Mouse (Mus musculus) spleen, postnatal 36 days (tissue): Measurements from ENCODE around the gene Rnase12.

Experiments used
- DNase-seq, 2 experiments: peaks; one replicate each; pipeline ENCODE4 v3.0.0; 2022; ENCODE audit warnings: low spot score in 2 of 2, mixed read lengths in 1 of 2

The Rnase12 gene

DNA sequence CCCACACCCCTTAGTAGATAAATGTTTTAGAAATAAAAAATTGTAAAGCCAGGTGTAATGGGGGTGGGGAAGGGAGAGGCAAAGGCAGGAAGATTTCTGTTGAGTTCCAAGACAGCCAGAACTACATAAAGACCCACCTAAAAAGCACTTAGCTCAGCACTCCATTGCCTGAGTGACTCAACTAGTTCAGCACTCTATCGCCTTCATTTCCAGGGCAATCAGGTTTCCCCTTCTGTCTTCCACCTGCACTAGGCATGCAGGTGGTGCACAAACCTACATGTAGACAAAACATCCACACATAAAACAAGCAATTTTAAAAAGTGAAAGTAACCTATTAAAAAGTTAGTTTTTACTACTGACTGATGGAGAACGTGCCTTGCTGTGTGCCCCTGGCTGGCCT is 27.6 kb upstream of the Rnase12 start:
- no peak for DNase-seq

DNA sequence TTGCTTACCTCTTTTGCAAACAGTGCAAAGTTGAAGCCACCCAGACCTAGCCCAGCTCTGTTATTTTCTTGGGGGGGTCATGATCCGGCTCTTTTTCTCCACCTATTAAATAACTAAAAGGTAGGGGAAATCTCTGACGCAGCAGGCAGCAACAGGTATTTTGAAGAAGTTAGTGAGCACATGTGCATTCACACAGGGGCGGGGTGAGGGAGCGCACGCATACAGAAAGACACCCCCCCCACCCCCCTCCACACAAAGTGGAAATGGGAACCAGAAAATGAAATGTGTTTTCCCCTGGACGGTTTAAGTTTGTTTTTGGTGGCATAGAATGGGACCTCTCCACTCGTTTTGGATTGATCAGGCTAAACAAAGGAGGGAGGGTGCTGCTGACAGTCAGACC is 26.3 kb upstream of the Rnase12 start:
- peak; percentile 33 to 40 for DNase-seq

DNA sequence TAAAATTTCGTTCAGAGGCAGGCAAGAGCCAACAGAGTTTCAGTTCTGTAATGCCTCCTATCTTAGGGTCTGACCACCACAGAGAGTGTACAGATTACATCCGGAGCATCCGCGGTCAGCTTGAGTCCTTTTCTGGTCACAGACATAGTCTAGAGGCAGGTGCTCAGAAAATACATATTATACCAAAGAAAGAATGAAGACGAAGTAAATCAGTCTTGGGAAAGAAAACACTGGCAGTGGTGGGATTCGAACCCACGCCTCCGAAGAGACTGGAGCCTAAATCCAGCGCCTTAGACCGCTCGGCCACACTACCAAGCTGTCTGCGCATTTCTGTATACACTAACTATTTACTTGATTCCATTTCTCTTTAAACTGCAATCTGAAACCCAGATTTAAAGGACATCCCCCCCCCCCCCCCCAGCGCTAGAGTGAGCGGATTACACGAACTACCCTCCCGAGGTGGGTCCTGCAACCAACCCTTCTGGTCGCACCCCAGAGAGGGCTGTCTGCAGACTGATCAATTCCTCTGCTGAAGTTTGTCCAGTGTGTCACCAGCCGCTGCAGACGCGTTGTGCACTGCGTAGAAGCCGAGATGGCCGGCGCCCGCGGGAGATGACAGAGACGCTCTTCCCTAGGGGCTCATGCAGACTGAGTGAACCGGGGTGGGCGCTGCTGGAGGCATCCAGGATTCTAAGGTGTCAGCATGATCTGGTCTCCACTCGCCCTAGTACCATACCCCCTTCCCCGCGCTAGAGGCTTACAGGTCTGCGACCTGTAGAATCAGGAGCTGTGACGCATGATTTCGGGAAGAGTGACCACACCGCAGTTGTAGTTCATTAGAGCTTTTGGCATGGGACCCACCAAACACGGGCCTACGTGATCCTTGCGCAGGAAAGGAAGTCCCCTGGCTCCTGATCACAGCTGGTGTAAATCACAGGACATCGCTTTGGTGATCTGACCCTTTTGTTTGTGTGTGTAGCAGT is 25.4 kb upstream of the Rnase12 start:
- peak; percentile 59 to 69 for DNase-seq

DNA sequence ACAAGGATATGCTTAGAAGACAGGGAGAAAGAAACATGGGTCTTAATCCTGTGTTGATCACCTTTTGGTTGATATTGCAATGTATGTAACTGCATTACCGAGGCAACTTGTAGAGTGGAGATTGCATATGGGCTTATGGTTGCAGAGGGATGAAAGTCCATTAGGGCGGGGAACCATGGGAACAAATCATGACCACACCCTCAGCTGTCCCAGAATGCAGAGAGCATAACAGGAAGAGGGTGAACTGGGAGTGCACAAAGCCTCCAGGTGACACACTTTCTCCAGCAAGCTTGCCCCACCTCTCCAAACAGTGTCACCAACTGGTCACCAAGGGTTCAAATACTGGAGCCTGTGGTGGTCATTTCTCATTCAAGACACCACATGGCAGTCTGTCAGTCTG is 23.6 kb upstream of the Rnase12 start:
- DNase-seq: no peak

DNA sequence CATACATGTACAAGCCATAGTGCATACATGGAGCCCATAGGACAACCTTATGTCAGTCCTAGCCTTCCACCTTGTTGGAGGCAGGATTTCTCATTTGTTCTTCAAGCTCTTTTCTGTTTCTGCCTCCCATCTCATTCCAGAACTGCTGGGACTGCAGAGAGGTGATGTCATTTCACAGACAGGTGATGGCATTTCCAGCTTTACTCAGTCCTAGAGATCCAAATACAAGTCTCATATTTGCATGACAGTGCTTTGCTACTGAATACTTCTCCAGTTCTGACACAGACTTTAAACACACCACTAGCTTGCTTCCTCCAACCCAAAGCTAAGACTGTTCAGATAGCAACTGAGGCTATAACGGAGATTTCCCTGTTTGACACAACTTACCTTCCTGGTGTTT is 21.7 kb upstream of the Rnase12 start:
- DNase-seq: no peak

DNA sequence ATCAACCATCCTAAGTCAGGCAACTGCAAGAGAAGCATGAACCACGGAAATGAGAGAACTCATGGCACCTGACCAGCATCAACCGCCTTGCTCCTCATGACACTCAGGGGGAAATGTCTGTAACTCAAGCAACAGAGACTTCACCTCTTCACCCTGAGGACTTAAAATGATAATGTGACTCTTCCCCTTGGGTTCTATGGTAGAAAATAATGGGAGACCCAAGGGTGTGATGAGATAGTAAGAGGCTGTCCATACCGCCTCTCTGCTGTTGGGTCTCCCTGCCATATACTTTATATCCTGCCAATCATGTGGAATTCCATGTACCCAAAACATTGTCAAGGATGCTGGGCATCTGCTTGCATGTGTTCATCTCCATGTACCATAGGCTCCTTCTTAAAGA is 16.9 kb upstream of the Rnase12 start, which contains the start of gene Olfr750:
Olfr750 (minus strand) TSS at position 101 of the 400 bp plus-strand sequence.
- DNase-seq: no peak

DNA sequence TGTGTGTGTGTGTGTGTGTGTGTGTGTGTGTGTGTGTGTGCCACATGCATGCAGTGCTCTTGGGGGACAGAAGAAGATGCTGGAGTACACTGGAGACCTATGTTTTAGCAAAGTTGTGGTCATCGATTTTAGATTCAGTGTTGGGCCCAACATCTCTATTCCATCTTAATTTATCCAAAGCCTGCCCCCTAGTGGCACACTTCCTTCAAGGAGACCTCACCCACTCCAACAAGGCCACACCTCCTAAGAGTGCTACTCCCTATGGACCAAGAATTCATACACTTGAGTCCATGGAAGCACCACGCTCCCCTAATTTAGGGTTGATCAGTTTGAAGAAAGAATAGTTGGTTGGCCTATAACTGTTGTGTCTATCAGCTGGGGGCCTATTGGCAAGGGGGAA is 12.2 kb upstream of the Rnase12 start:
- peak; percentile 21 to 58 for DNase-seq

DNA sequence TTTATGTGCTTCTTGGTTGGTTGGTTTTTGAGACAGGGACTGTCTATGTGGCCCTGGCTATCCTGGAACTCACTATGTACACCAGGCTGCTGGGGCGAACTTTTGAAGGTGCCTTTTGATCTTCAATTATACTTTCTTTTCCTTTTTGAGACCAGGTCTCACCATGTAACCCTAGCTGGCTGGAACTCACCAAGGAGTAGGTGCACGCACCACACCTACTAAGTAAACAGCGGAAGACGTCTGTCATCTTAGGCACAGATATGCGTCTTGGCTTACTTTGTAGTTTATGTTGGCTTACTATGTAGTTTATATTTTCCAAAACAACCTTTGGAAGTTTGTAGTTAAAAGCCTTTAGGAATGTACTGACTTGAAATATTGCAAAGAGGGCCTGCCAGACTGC is 11.5 kb upstream of the Rnase12 start:
- no peak for DNase-seq

DNA sequence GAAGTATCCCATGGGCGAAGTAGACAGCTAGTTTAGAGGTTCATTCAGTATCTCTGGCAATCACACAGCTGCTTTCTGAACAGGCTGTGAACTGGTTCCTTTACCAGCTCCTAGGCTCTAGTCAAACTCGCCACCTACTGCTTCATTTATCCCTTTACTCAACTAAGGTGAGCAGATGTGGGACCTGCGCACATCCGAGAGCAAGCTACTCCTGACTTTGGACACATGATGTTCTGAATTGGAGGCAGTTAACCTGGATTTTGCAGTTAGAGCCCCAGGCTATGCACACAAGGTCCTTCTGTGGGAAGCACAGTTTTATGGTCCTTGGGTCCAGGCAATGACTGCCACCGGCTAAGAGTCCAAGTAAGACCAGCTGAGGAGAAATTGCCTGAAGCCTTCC is 3.3 kb upstream of the Rnase12 start:
- DNase-seq: no peak

DNA sequence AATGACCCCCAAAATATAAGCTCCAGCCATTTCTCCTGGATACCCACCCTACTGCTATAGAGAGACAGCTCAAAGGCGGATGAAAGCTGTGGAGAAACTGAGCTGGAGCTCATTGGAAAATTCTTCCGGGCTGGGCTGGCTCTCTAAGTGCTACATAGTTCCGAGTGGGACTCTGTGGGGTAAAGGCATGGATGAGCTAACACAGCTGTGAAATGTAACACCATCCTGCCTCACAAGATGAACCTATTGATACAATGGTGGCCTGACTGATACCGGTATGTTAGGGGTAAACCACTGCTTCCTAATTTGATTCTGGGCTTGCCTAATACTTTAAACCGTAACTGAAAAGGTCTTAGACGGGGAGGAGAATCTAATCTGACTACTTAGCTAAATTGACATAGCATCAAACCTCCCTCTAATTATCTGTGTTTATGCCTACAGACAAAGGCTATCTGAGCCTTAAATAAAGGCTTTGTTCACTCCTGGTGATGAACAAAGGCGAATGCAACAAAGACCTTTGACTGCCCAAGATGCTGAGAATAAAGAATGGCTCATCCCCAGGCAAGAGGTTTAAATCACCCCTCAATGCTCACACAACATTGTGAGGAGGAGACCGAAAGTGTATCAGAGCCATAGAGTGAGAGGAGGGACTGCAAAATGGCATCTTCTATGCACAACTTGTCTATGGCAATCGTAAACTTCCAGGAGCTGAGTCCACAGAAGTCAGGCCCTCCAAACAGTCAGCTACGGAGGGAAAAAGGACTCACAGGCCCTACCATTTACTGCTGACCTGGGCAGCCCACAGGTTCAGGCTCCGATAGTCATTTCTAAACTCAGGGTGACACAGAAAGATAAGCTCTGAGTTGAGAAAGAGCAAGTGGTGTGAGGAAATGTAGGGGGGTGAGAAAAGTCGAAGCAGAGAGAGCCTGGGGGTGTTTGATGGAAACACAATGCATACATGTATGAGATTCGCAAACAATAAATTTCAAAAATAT is 2.9 kb downstream of the Rnase12 start:
- DNase-seq: no peak

DNA sequence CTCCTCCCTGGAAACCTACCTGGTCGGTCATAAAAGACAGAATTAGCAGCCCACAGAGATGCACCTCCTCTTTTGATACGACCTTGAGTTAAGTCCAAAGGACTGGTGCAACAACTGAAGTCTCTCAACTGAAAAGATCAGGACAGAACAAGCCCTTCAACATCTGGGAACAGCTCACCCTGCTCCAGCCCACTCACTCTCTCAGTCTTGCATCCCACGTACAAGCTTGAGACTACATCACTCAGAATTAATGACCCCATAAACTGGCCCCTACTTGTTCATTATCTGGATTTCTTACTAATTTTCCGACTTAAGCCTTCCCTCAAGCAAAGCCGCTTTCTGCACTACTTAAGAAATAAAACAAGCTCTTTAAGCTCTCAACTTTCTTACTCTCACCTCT is 4.3 kb downstream of the Rnase12 start:
- no peak for DNase-seq

DNA sequence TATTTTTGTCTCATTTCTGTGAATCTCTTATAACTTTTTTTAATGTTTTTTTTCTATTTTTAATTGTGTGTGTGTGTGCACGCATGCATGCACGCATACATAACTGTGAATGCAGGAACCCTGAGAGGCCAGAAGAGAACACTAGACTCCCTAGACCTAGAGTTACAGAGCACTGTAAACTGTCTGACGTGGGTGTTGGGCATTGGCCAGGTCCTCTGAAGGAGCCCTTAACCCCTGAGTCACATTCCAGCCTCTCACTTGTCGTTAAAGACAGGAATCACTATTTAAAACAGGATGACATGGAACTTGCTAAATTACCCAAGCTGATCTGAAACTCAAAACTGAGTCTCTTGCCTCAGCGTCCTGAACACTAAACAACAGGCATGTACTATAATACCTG is 5.5 kb downstream of the Rnase12 start:
- DNase-seq: no peak

DNA sequence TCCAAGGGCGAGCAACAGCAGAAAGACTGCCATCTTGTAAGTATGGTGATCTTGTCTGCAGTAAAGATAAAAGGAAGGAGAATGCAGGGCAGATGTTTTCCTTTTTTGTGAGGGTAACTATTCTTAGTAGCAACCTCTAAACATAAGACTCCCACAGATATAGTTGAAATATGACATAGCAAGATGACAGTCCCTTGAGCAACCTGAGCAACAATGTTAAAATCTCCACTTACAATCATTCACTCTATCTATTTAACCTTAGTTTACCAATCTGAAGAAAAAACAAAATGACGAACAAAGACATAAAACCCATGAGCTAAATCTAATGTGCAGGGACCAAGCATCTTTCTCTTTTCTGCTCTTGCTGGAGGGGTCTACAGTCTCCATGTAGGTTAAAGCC is 7.4 kb downstream of the Rnase12 start, which contains the start of gene Rnase11:
Rnase11 (minus strand) TSS at position 101 of the 400 bp plus-strand sequence.
- DNase-seq: no peak

DNA sequence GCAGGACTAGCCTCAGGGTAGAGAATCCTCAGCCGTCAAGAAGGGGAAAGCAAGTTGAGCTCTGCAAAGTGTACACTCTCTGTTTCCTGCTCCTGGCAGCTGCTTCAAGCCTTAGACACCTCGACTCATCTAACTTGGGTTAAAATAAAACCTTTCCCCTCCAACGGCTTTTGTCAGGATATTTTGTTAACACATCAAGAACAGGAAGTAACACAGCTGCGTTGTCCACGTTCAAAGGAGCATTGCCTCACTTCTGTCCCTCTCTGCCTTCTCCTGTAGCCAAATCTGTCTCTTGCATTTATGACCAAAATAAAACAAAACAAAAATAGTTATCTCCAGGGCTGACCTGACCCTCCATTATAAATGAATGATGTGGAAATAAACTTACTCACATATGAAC is 9.6 kb downstream of the Rnase12 start:
- DNase-seq: no peak

DNA sequence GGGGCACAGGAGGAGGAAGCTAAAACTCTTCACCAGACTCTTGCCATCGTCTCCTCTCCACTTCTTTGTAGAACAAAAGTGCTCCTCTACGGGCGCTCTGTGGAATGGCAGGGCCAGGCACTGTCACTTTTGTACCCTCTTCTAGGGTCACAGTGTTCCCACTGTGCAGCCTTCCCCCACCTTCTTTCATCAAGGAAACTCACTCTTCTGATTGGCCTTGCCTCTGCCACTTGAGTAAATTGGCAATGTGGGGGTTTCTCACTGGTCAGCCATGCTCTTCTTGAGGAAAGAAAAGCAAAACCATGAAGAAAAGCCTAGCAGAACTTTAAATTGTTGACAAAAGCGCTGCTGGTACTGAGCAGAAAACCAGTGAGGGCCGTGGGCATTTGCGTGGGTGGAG is 15.7 kb downstream of the Rnase12 start, which contains the start of gene Rnase9:
Rnase9 (minus strand) TSS at position 101 of the 400 bp plus-strand sequence.
- DNase-seq: no peak

DNA sequence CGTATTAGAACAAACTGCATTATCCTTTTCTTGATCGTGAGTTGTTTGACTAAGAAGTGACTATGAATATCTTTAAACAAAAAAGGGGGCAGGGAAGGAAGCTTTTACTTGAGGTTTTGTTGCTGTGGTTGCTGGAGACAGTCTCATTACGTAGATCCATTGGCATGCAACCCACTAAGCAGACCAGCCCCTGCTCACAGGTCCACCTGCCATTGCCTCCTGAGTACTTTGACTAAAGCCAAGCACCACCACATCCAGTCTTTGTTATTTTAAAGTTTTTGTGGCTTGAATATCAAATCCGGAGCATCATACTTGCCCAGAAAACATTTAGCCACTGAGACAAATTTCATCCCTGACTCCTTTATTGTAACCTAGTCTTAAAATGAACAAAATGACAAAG is 21.2 kb downstream of the Rnase12 start:
- DNase-seq: no peak

DNA sequence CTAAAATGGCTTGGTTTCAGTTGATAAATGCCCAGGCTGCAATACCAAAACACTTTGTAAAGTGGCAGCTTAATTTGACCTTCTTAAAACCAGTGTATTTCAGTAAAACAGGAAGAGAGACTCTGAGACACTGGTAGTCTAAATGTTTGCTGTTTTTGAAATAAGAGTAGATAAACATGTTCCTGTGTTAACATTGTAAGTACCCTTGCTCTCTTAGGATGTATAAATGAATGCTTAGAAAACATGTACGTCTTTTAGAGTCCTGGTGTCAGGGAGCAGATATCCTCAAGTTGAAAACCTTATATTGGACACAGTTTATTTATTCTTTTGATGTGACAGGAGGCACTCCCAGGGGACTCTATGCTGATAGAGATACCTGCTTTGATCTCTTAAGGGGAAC is 22.3 kb downstream of the Rnase12 start:
- DNase-seq: no peak

DNA sequence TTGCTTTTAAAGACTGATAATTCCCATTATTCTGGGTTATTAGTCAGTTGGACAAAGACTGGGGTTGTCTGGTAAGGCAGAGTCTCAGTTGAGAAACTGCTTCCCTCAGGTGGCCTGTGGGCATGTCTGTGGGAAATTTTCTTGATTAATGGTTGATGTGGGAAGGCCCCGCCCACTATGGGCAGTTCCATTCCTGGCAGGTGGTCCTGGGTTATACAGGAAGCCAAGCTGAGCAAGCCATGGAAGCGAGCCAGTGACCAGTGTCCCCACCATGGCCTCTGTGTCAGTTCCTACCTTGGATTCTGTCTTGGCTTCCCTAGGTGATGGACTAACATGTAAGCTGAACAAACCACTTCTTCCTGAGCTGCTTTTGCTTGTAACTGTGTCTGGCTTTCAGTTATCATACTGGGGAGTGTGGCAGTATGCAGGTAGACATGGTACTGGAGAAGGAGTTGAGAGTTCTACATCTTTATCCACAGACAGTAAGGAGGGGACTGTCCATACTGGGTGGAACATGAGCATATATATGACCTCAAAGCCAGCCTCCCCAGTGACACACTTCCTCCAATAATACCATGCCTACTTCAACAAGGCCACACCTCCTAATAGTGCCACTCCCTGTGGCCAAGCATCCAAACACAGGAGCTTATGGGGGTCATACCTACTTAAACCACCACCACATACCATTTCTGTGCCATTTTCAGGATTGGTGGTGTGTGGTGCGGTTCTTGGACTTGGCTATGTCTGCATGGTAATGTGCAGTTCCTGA is 29.9 kb downstream of the Rnase12 start:
- DNase-seq: no peak

DNA sequence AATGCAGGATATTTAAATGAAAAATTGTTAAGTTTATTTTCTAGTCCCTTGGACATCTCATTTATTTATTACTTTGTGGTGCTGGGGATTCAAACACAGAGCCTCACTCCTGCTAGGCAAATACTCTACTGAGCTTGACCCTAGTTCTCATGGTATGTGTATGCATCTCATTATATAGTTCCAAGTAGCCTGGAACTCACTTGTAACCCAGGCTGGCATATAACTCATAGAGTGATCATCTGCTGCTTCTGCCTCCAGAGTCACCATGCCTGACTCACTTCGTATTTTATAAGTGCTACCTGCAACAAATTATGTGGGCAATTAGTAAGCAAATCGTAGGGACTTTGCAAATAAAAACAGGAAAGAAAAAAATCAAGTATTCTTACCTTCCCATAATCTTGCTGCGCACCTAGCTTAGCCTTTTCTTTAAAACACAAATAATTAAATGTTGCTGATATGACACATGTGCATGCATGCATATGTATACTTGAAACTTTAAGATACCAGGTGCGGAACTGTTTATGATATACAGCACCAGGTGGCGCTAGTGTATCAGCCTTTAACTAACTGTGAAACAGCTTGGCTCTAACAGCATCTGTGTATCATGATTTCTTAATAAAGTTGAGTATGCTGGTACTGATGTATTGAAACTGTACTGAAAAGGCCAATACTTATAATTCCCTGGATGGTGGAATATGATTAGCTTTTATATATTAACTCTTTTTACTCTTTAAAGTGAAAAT is 30.9 kb downstream of the Rnase12 start:
- peak; percentile 69 to 76 for DNase-seq

DNA sequence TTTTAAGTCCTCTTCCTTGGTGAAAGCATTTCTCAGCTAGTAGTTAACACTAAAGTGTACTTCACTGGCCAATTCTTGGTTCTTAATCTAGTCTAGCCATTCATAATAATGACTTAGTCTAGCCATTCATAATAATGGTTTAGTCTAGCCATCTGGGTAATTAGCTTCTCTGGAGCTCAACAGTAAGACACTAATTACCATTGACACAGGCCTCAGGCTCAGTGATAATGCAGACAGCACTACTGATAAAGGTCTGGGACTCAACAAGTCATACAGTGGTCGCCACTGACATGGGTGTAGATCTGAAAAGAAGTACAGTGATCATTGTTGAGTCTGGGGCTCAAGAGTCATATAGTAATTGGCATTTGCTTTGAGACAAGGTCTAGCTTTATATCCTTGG is 32.6 kb downstream of the Rnase12 start:
- no peak for DNase-seq

DNA sequence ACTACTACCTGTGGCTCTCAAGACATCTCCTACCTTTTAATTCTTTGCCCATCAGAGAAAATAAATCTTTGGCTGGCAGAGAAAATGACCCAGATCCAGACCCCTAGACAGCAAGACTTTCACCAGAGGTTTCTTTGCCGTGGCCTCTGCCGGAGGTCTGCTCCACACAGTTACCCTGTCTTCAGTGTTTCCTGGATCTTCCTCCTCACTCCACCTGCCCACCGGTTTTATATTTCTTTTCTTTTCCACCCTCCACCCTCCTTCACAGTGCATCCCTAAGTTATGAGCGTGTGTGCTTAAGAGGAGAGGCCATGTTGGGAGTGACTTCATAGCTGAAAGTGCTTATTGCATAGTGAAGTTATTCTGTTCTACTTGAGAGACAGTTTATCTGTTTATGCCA is 34.0 kb downstream of the Rnase12 start:
- no peak for DNase-seq
